Mouse (Mus musculus) 3134 (cell line): ENCODE measurements around the gene Atf7ip.

ENCODE experiments used
- DNase-seq: peaks from one replicate; pipeline ENCODE4 v3.0.0-alpha.2; 2011; ENCODE audit warnings: low spot score; ENCODE audit not compliant: insufficient read length; ENCODE audit errors: extremely low read depth

Atf7ip gene

DNA sequence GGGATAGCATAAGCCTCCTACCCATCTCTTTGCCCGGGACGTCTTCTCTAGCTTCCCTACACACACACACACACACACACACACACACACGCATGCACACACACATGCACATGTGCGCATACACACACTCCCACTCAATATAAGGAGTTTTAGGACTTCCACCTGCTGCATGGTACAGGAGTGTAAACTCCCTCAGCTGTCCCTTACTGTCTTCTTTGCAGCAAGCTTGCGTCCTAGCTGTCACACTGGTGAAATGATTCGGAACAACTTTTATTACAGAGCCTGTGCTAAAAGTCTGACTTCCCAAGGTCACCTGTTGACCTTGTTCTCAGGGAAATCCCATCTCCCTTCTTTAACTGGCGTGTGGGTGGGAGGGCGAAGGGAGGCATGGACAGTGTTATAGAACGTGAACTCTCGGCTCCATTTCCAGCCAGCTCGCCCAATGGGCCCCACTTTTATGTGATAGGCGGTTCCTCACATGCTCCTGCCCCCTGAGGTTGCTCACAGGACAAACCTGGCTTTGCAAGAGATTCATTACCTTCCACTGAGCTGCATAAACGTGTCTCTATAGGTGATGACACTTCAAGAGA, 126.1 kb downstream of the Atf7ip start:
- DNase-seq: no peak

GRCm38 (mm10) chr6:136633154-136633553, 127.2 kb downstream of the Atf7ip start:
- DNase-seq: no peak

GRCm38 (mm10) chr6:136633719-136634118, 127.8 kb downstream of the Atf7ip start:
- no peak for DNase-seq

GRCm38 (mm10) chr6:136634982-136635381, 129.0 kb downstream of the Atf7ip start:
- no peak for DNase-seq

- DNase-seq: no peak
These were observed 138.2 kb downstream of the Atf7ip start for GRCm38 (mm10) chr6:136644171-136644570.

- peak; percentile 70 for DNase-seq
These were observed 139.8 kb downstream of the Atf7ip start for GRCm38 (mm10) chr6:136645754-136646153.

DNA sequence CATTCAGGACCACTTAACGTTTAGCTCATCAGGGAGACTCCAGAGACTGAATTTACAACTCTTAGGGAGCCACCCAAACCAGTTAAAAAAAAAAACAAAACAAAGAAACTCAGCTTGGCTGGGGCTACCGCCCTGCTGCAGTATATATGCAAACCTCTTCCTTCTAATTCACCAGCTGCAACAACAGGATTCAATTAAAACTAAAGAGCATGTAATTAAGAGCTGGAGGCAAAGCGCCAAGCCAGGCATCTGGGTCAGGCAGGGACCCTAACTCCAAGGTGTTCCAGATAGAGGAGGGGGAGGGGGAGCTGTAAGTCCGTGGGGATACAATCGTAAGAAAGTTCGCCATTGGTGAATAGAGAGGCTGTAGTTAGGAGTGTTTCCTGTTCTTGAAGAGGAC, 140.2 kb downstream of the Atf7ip start:
- DNase-seq: no peak

DNA sequence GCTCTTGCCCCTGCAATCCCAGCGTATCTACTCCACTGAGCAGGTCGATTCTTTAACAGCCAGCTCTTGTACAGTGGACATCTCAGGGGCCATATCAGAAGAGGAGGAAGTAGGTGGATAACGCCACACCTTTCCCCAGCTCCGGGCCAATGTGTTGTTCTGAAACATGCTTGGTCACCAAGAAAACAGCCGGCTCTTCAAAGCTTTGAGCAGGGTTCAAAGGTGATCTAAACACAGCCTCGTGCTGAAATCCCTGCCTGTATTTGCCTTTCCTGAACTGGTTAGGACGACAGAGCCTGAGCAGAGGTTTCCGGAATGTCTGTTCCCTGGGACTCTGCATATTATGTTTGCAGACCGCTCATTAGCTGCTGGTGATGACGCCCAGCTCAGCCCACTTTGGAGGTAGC, 141.5 kb downstream of the Atf7ip start:
- DNase-seq: no peak

- no peak for DNase-seq
These were observed 144.7 kb downstream of the Atf7ip start for GRCm38 (mm10) chr6:136650664-136651063.

DNA sequence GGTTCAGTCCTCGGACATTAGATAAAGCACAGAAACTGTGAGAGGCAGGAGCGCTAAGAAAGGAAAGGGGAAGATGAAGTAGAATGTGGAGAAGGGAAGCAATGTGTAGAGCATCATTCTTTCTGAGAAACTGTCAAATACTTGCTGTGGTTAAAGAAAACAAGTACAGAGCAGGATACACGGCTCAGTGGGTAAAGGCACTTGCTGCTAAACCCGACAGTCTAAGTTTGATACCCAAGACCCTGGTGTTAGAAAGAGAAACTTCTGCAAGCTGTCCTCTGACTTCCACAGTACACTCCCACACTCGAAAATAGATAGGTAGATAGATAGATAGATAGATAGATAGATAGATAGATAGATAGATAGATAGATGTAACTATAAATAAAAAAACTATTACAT, 147.4 kb downstream of the Atf7ip start:
- no peak for DNase-seq

GRCm38 (mm10) chr6:136654470-136654869, 148.5 kb downstream of the Atf7ip start:
- DNase-seq: no peak

DNA sequence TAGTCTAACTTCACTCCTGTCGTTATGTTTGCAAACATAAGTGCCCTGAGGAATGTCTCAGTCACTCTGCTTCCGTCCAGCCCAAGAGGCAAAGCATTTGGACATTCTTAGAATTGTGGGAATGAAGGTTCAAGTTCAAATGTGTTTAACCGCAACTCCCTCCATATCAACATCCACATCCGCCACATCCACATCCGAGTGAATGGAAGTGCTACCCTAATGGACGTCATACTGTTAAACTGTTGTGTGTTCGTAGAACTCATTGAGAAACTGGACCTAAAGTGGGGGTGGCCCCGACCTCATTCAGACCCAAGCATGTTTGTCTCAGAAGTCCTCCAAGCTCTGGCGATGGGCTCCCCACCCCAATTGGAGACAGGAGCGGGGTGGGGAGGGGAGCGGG, 149.8 kb downstream of the Atf7ip start:
- DNase-seq: no peak

DNA sequence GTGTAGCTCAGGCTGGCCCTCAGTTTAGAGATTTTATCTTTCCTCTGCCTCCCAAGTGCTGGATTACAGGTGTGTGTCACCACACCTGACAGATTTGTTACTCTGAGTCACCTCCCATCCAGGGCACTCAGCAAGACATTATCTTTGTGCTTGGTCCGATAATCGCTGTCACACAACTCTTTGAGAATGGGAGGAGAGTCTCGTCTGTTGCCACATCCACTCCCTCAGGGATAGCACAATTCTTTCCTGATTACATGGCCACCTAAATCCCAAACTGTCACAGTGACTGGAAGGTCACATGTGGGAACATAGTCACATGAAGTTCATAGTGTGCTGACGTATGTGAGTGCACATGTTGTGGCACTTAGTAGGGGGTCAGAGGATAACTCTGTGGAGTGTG, 152.3 kb downstream of the Atf7ip start:
- no peak for DNase-seq

DNA sequence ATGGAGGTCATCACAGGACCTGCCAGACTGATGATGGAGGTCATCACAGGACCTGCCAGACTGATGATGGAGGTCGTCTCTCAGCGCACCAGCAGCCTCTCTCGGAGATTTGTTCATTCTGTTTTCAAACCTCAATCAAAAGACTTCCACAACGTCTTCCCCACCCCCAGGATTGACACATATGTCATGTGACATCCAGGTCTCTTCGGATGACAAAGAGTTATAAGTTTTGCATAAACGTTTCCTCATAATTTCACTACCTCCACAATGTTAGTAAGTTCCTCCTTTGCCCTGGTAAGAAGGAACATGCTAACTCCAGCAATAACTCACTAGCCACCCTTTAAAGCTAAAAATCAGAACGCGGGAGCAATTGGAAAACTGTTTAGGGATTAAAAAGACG, 153.3 kb downstream of the Atf7ip start:
- no peak for DNase-seq
